Mouse (Mus musculus): ENCODE data around the gene Batf.
"Not testable (repeated sequence)": the region's sequence is repeated elsewhere in the genome, so short reads cannot be mapped to it uniquely, and the experiment has no call there.

The Batf gene

DNA sequence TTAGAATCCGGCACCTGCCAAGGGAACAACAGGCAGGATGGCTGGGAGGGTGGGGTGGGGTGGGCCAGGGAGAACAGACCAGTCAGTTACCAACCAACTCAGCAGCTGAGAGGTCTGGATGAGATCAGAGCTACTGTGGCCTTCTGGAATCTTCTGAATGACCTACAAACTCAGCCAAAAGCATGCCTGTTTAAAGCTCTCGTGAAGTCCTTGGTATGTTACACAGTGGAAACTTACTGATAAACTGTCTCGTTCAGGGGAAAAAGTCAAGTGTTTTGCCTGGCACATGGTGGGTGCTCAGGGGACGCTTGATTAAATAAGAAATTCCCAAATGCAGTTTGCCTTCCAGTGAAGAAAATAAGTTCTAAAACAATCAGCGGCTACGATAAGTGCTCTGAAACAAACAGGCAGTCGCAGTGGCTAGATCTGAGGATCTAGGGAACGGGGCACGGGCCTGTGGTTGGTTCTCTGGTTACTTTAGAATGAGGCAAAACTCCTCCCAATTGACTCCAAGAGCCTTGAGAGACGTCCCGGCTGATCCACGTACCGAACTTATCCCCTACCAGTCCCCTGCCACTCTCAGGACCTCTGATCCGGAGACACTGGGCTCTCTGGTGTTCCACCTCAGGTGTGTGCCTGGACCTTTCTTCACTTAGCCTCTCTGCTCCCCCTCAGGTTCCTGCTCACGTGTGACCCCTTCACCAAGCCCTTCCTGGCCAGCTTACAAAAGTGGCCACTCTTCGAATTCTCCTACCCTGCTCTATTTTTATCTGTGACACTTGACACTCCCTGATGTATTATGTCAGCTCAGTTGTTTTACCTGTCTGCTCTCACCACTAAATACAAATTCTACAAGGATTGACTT is 1.8 kb upstream of the Batf start:
- DNase-seq, result no peak

DNA sequence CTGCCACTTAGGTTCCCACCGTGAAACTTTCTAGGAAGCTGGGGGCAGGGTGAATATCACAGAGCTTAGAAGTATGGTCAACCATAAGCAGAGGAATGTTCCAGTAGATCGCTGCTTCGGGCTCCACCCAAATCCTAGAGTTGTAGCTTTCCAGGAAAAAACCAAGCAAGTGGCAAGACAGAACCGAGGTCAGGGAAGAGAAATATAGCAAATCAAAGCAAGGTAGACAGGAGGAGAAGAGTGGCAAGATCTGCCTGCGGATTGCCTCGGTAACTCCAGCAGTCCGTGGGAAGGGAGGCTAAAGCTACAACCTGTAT is 706 bp downstream of the Batf start:
- no peak for DNase-seq

- no peak for DNase-seq
Measured at GRCm38 (mm10) chr12:85687846-85688245, 1.4 kb downstream of the Batf start.

- DNase-seq, result no peak
Measured at GRCm38 (mm10) chr12:85695787-85696186, 9.3 kb downstream of the Batf start.

DNA sequence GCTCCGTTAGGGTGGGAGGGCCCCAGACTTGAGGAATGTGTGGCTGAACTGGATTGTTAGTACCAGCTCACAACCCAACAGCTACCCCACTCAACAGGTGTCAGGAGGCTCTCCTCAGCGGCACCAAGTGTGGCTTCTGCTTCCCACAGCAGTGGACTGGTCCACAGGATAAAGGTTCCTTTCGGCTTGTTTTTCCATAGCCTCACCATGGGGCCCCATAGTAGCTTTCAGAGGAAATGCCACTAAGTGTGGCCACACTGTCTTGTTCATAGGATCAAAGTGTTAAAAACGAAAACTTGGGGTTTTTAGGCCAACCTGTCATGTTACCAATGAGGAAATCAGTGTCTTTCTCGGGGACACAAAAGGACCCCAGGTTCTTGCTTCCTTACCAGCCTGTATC is 10.0 kb downstream of the Batf start:
- no peak for DNase-seq

DNA sequence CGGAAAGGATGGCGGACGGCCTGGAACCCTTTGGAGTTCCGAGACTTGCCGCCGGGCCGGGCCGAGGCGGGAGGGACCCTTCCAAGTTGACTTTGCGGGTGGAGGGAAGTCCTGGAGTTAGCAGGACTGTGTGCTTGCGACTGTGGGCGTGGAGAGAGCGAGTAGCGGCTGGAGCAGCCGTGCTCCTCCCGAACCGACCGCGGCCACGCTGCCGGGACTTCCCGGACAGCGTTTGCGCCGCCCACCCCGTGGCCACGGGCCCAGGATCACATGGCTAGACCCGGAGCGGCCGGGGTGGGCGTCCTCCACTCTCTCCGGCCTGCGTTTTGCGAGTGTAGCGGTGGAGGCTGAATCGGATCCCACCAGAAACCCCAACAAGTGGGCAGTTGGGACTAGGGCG is 11.7 kb downstream of the Batf start:
- DNase-seq, result not testable (repeated sequence)

GRCm38 (mm10) chr12:85700191-85700841 is 13.8 kb downstream of the Batf start:
- DNase-seq, result no peak

GRCm38 (mm10) chr12:85700842-85701223 is 14.4 kb downstream of the Batf start:
- no peak for DNase-seq

- no peak for DNase-seq
Measured at GRCm38 (mm10) chr12:85702166-85703055, 15.9 kb downstream of the Batf start.

DNA sequence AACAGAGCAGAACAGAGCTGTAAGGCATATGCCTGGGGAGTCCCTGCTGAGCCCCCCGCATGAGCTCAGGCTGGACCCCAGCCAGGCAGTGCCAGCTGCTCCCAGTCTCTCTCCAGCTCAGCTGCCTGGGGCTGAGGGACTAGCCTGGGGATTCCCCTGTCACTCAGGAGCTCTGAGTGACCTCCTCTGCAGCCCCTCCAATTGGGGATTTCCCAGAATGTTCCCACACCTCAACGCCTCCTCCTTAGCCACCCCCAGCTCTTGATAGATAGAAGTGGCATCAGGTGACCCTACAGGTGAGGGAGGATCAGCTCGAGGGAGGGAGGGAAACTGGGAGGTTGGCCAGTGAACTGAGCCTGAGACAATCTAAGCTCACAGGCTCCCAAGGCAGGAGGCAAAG is 17.0 kb downstream of the Batf start:
- no peak for DNase-seq

- no peak for DNase-seq
Measured at GRCm38 (mm10) chr12:85704566-85704965, 18.1 kb downstream of the Batf start.

GRCm38 (mm10) chr12:85705002-85705830 is 18.7 kb downstream of the Batf start:
- peak; percentile 47 for DNase-seq

DNA sequence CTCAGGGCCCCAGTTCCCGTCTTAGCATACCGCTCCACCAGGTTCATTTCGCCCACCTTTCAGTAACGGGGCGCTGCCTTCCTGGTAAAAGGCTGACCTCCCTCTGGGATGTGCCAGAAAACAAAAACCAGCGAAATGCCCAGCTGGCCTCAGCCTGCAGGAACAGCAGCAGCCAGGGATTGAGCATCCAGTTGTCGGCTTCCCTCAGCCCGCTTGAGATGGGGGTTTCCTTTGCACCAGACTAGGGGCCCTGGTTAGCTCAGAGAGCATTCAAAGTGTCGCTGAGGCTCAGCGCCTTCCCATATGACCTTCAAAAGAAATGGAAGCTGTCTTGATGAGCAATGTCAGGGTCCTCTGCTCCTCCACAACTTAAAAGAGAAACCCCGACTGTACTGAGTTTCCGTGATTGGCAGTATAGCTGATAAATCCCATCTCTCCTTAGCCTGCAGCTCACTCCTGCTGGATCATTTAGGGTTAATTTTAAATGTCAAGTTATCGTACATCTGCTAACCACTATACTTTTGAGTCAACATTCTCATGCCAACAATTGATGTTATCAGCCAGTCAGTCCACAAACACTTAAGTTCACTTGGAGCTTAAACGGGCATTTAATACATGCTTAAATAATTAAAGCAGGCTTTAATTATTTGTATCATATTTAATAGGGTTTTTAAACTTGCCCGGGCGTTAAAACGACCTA is 19.5 kb downstream of the Batf start:
- DNase-seq, result no peak

- DNase-seq, result no peak
Measured at GRCm38 (mm10) chr12:85706906-85707305, 20.4 kb downstream of the Batf start.

- no peak for DNase-seq
Measured at GRCm38 (mm10) chr12:85707391-85707790, 20.9 kb downstream of the Batf start.

DNA sequence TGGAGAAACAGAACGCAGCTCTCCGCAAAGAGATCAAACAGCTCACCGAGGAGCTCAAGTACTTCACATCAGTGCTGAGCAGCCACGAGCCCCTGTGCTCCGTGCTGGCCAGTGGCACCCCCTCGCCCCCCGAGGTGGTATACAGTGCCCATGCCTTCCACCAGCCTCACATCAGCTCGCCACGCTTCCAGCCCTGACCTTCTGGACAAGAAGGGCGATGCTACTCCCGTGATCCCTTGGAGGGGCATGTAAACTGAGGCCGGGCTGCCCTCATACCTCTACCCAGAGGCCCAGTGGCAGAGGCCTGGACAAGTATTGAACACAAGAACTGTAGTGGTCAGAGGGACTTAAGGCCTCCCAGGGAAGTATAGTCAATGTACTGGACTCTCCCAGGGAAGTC is 22.1 kb downstream of the Batf start:
- DNase-seq, result no peak

- no peak for DNase-seq
Measured at GRCm38 (mm10) chr12:85710695-85711094, 24.2 kb downstream of the Batf start.

DNA sequence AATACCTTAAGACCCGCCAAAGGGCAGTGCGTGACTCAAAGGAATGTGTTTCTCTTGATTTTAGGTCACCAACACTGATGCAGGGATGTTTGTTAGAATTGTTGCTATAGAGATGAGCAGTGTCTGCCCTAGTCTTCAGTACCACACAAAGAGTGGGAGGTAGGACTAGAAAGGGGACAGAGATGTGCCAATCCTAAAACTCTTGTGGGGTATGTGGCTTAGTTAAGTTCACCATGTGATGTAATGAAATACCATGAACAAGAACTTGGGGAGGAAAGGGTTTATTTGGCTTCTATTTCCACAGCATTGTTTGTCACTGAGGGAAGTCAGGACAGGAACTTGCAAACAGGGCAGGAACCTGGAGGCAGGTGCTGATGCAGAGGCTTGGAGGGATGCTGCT is 26.1 kb downstream of the Batf start:
- DNase-seq, result no peak

GRCm38 (mm10) chr12:85714126-85714525 is 27.7 kb downstream of the Batf start:
- no peak for DNase-seq

GRCm38 (mm10) chr12:85725306-85725705 is 38.8 kb downstream of the Batf start:
- no peak for DNase-seq

GRCm38 (mm10) chr12:85726729-85727397 is 40.4 kb downstream of the Batf start:
- DNase-seq, result no peak

Measured in right cerebral cortex, adult 18-20 months (tissue).